Mouse (Mus musculus): ENCODE data around the gene Olfr1145. TPM values are rescaled to one million over a fixed set of nuclear protein-coding genes. Genes with fewer than 3 reads are reported as not detected.

The Olfr1145 gene
- total and polyA plus RNA-seq, 3 experiments: not detected

DNA sequence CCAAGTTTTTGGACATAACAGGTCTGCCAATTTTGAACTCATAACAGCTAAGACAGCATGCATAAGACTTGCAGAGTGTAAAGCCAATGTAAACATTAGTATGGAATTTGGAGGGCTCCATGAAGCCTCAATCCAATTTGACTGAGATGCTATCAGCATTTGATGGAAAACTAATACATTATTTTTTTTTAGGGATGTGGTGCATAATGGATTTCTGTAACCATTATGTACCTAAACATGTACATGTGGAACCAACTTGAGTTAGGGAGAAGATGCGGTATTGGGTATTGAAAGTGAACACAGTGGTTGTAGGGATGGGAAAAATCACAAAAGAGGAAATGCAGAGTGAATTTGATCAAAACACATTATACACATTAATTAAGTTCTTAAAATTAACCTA, 20.6 kb downstream of the Olfr1145 start, which contains the start of gene Olfr1148:
Gene Olfr1148, plus strand, starts transcription at position 301 of the 400 bp plus-strand sequence.
- H3K27me3 ChIP-seq (replicated peaks): no peaks in the 10 kb centered on the region
- in situ Hi-C loops (cut with MboI; ENCODE audit: low pct_ligation_motif_present, low pct_unique_long_range_greater_than_20kb, low sequenced_read_pairs): no loop called here
- dilution Hi-C loops (cut with MboI; ENCODE audit: extremely low pct_ligation_motif_present, extremely low pct_unique_long_range_greater_than_20kb, low sequenced_read_pairs): no loop called here

DNA sequence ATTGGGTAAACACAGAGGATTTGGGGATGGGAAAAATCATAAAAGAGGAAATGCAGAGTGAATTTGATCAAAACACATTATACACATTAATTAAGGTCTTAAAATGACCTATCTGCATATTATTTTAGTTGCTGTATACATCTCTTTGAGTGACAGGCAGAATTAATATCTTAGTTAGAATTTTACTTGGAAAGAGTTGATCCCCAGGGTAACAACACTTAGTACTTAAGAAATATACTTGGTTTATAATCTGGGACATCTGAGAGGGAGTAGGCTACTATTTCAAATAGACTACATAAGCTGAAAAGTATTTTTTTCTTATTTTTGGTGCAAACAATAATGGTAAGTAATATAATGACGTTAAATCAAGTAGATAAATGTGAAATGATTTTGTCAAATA, 34.1 kb downstream of the Olfr1145 start, which contains the start of gene Olfr1150-ps1:
Gene Olfr1150-ps1, plus strand, starts transcription at position 301 of the 400 bp plus-strand sequence.
- Histone ChIP-seq H3K4me1 (ENCODE audit: control insufficient read depth in 1 of 2, insufficient read depth in 2 of 2) (no peaks in the 10 kb centered on the region), H3K9ac (ENCODE audit: insufficient read depth, low read depth) (no peak within 1 kb of the TSS), H3K4me2 (ENCODE audit: insufficient read depth, low read depth, poor library complexity, severe bottlenecking) (no peak within 1 kb of the TSS), H3K27me3 (replicated peaks) (no peaks in the 10 kb centered on the region), H3K4me3 (replicated peaks in 1 of 3; ENCODE audit: low read depth in 2 of 3, low read length in 2 of 3, poor library complexity in 1 of 3) (no peak within 1 kb of the TSS), H3K36me3 (replicated peaks in 1 of 2; ENCODE audit: control insufficient read depth in 1 of 2, insufficient read depth in 1 of 2, low read length in 1 of 2) (no peaks in the 10 kb centered on the region), H3K9me3 (replicated peaks; ENCODE audit: low read length) (peaks cover 4% of the 10 kb centered on the region), H3K79me2 (replicated peaks; ENCODE audit: control insufficient read depth, extremely low read depth, insufficient read depth, poor library complexity, severe bottlenecking) (no peaks in the 10 kb centered on the region), H3K27ac (ENCODE audit: insufficient read depth, low read depth) (no peak within 1 kb of the TSS)
- in situ Hi-C loops (cut with MboI; ENCODE audit: low pct_ligation_motif_present, low pct_unique_long_range_greater_than_20kb, low sequenced_read_pairs): no loop called here
- TF ChIP-seq TCF12 (IDR thresholded peaks at IDR 0.05; ENCODE audit: low read depth, low read length): no peak
- TF ChIP-seq MAX (IDR thresholded peaks at IDR 0.05; ENCODE audit: low read length): no peak
- TF ChIP-seq ZC3H11A (IDR thresholded peaks at IDR 0.05; ENCODE audit: low read depth, low read length): no peak
- TF ChIP-seq TBP (conservative IDR thresholded peaks at IDR 0.05; ENCODE audit: low read depth, low read length): no peak
- TF ChIP-seq PAX5 (IDR thresholded peaks at IDR 0.05; ENCODE audit: low read length): no peak
- no peak for TF ChIP-seq POLR2A (IDR thresholded peaks at IDR 0.05; ENCODE audit: low read depth, low read length)
- no peak for TF ChIP-seq POLR2AphosphoS2 (IDR thresholded peaks at IDR 0.05; ENCODE audit: low read depth, low read length)
- TF ChIP-seq ZKSCAN1 (IDR thresholded peaks at IDR 0.05; ENCODE audit: borderline replicate concordance, low read depth, low read length): no peak
- no peak for TF ChIP-seq KAT2A (IDR thresholded peaks at IDR 0.05; ENCODE audit: insufficient replicate concordance, low read length)
- no peak for TF ChIP-seq BHLHE40 (IDR thresholded peaks at IDR 0.05; ENCODE audit: low read depth, low read length)
- no peak for TF ChIP-seq NELFE (IDR thresholded peaks at IDR 0.05; ENCODE audit: low read depth, low read length)
- no peak for TF ChIP-seq GABPA (IDR thresholded peaks at IDR 0.05; ENCODE audit: insufficient replicate concordance, low read depth, low read length)
- no peak for TF ChIP-seq CTCF (conservative IDR thresholded peaks at IDR 0.05 in 1 of 2, IDR thresholded peaks at IDR 0.05 in 1 of 2; ENCODE audit: low read depth in 2 of 2, low read length in 2 of 2)
- TF ChIP-seq E2F4 (IDR thresholded peaks at IDR 0.05; ENCODE audit: insufficient replicate concordance, low read depth, low read length): no peak
- TF ChIP-seq UBTF (IDR thresholded peaks at IDR 0.05; ENCODE audit: low read depth, low read length): no peak
- no peak for TF ChIP-seq USF2 (conservative IDR thresholded peaks at IDR 0.05; ENCODE audit: low read depth, low read length)
- no peak for TF ChIP-seq RCOR1 (conservative IDR thresholded peaks at IDR 0.05; ENCODE audit: low read depth, low read length)
- no peak for TF ChIP-seq MEF2A (IDR thresholded peaks at IDR 0.05; ENCODE audit: borderline replicate concordance, low read depth, low read length)
- dilution Hi-C loops (cut with MboI; ENCODE audit: extremely low pct_ligation_motif_present, extremely low pct_unique_long_range_greater_than_20kb, low sequenced_read_pairs): no loop called here
- DNase-seq (ENCODE audit: extremely low read depth): no peak

More for the DNA sequence above, 20.6 kb downstream of the Olfr1145 start, which contains the start of gene Olfr1148:
- Histone ChIP-seq H3K4me1 (ENCODE audit: control insufficient read depth in 1 of 2, insufficient read depth in 2 of 2) (no peaks in the 10 kb centered on the region), H3K36me3 (replicated peaks in 1 of 2; ENCODE audit: control insufficient read depth in 1 of 2, insufficient read depth in 1 of 2, low read length in 1 of 2) (no peaks in the 10 kb centered on the region), H3K4me3 (replicated peaks in 1 of 3; ENCODE audit: low read depth in 2 of 3, low read length in 2 of 3, poor library complexity in 1 of 3) (no peak within 1 kb of the TSS), H3K9me3 (replicated peaks; ENCODE audit: low read length) (peaks cover 2% of the 10 kb centered on the region), H3K9ac (ENCODE audit: insufficient read depth, low read depth) (no peak within 1 kb of the TSS), H3K79me2 (replicated peaks; ENCODE audit: control insufficient read depth, extremely low read depth, insufficient read depth, poor library complexity, severe bottlenecking) (no peaks in the 10 kb centered on the region), H3K4me2 (ENCODE audit: insufficient read depth, low read depth, poor library complexity, severe bottlenecking) (no peak within 1 kb of the TSS), H3K27ac (ENCODE audit: insufficient read depth, low read depth) (no peak within 1 kb of the TSS)
- TF ChIP-seq JUND (conservative IDR thresholded peaks at IDR 0.05; ENCODE audit: low read depth, low read length) (no peak), MAX (IDR thresholded peaks at IDR 0.05; ENCODE audit: low read length) (no peak), CHD2 (IDR thresholded peaks at IDR 0.05; ENCODE audit: low read length) (no peak), IRF4 (IDR thresholded peaks at IDR 0.05; ENCODE audit: low read depth, low read length) (no peak), USF2 (conservative IDR thresholded peaks at IDR 0.05; ENCODE audit: low read depth, low read length) (no peak), SMC3 (IDR thresholded peaks at IDR 0.05; ENCODE audit: low read depth, low read length) (no peak), ELF1 (IDR thresholded peaks at IDR 0.05; ENCODE audit: low read depth, low read length) (no peak), PAX5 (IDR thresholded peaks at IDR 0.05; ENCODE audit: low read length) (no peak)
- DNase-seq (ENCODE audit: extremely low read depth): no peak

Measured in CH12.LX (cell line).